Mouse (Mus musculus): ENCODE results near the gene Vmac.
A peak's percentile ranks its signal among the peaks of the same experiment; 100 is the strongest.

The Vmac gene

GRCm38 (mm10) chr17:56717363-56718058 lies at the start of gene Vmac, which contains the start of gene Ndufa11:
Gene Vmac (minus strand): TSS chr17:56718022.
Gene Ndufa11 (plus strand): TSS chr17:56717767.
- peak; percentile 98 for DNase-seq

- no peak for DNase-seq
These were observed 49.0 kb upstream of the Vmac start for GRCm38 (mm10) chr17:56766631-56767405.

GRCm38 (mm10) chr17:56765431-56765830 lies 47.6 kb upstream of the Vmac start:
- DNase-seq = no peak

- peak; percentile 77 for DNase-seq
These were observed 46.9 kb upstream of the Vmac start, which contains the start of gene Dus3l for GRCm38 (mm10) chr17:56764474-56765354. Gene Dus3l (plus strand): TSS chr17:56764757.

GRCm38 (mm10) chr17:56763741-56764250 lies 46.0 kb upstream of the Vmac start:
- DNase-seq = no peak

- no peak for DNase-seq
These were observed 45.2 kb upstream of the Vmac start for GRCm38 (mm10) chr17:56762769-56763731.

- peak; percentile 90 for DNase-seq
These were observed 44.2 kb upstream of the Vmac start for GRCm38 (mm10) chr17:56761991-56762410.

GRCm38 (mm10) chr17:56761077-56761476 lies 43.3 kb upstream of the Vmac start:
- no peak for DNase-seq

- no peak for DNase-seq
These were observed 41.4 kb upstream of the Vmac start for GRCm38 (mm10) chr17:56759261-56759660.

GRCm38 (mm10) chr17:56758132-56758531 lies 40.3 kb upstream of the Vmac start:
- peak; percentile 76 for DNase-seq

- DNase-seq = peak; percentile 60
These were observed 39.7 kb upstream of the Vmac start, which contains the start of gene Nrtn for GRCm38 (mm10) chr17:56757416-56758123. Gene Nrtn (minus strand): TSS chr17:56757530.

- DNase-seq = no peak
These were observed 39.0 kb upstream of the Vmac start for GRCm38 (mm10) chr17:56756703-56757399.

- no peak for DNase-seq
These were observed 36.7 kb upstream of the Vmac start for GRCm38 (mm10) chr17:56754271-56755185.

GRCm38 (mm10) chr17:56753452-56753851 lies 35.6 kb upstream of the Vmac start:
- no peak for DNase-seq

- DNase-seq = no peak
These were observed 33.7 kb upstream of the Vmac start for GRCm38 (mm10) chr17:56751404-56752072.

- DNase-seq = no peak
These were observed 26.4 kb upstream of the Vmac start for GRCm38 (mm10) chr17:56744173-56744572.

GRCm38 (mm10) chr17:56740788-56741160 lies 23.0 kb upstream of the Vmac start:
- no peak for DNase-seq

- DNase-seq = no peak
These were observed 22.4 kb upstream of the Vmac start for GRCm38 (mm10) chr17:56740118-56740787.

Data from right cerebral cortex, postnatal 14 days (tissue).